Mouse (Mus musculus): ENCODE results near the gene Acot10.
"Not testable (repeated sequence)": the region's sequence is repeated elsewhere in the genome, so short reads cannot be mapped to it uniquely, and the experiment has no call there.

The Acot10 gene

DNA sequence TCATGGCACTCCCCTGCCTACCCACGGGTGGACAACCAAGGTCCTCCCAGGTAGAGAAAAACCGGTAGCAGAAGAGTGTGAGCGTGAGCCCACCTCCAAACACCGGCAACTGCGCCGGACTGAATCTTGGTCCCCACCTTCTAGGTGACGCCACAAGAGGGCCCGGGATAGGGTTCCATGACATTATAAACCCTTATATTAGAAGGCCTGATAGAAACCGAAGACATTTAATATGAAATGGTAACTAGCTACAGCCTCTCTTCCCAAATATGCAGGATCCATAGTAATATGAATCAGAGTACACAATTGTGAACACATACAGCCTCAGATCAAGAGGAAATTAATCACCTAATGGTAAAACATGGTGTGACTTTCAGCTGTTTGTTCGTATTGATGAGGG, at the start of gene Acot10:
Gene Acot10 (minus strand): TSS at position 101 of the 400 bp plus-strand sequence.
- no peak for DNase-seq (ENCODE audit: low read depth in 2 of 2, low spot score in 2 of 2)

DNA sequence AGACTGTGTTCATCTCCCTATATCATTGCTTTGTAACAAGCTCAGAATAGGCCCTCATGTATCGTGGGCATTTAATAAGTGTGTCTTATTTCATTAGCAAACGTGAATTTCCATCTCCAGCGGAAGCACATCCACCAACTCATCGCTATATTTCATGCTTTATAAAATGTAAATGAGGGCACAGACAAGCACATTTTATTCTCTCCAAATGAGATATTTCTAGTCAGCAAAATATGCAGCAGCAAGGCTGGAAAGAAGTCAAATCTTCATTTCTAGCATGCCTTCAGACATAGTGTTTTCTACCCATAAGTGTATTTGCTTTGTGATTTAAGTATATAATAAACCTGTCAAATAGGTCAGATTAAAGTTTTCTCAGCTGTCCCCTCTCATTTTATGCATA, 45.3 kb upstream of the Acot10 start:
- no peak for DNase-seq (ENCODE audit: low read depth in 2 of 2, low spot score in 2 of 2)

DNA sequence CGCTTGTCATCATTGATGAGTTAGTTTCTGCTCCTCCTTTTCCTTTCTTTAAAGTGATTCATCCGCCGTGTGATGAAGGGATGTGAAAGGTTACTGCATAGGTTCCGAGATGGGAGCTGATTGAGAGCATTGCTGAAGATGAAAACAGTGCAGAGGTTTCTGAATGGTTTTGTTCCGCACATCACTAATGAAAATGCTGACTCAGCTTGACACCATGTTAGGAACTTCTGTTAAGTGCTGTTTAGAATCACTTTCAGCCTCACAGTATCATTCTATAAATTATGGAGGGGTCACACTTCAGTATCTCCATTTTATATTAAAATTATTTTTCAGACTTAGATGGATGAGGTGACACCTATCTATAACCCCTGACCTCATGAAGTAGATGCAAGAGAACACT, 29.7 kb upstream of the Acot10 start:
- DNase-seq (ENCODE audit: low read depth in 2 of 2, low spot score in 2 of 2): no peak

DNA sequence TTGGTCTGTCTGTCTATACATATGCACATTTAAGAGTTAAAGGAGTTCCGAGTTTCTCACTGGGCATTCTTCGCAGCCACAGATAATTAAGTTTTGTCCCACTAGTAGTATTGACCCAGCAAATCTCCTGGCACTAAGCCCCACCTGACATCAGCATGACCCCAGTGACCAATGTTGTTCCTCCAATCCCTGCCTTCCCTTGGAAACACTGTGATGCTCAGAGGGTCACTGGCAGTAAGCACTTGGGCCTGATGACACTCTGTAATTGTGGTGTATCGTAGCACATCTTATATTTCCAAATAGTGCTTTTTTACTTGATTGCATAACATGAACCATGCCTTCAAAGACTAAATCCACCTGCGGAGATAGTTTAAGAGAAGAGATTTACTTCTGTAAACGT, 17.6 kb upstream of the Acot10 start:
- no peak for DNase-seq (ENCODE audit: low read depth in 2 of 2, low spot score in 2 of 2)

DNA sequence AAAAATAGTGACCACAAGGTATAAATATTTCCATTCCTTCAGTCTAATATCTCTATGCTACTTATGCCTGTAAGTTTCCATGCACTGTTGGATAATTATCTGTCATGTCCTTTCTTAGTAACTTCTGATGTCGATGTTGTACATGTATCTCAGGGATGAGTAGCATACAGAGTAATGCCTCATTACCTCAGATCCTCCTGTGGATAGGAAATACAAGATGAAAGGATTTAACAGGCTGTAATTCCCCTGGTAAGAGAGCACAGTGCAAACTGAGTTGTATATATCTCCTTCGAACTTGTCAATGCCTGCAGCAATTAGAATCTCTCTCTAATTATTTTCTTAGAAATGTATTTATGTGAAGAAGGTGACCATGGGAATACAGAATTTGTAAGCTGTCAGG, 16.2 kb upstream of the Acot10 start:
- no peak for DNase-seq (ENCODE audit: low read depth in 2 of 2, low spot score in 2 of 2)

DNA sequence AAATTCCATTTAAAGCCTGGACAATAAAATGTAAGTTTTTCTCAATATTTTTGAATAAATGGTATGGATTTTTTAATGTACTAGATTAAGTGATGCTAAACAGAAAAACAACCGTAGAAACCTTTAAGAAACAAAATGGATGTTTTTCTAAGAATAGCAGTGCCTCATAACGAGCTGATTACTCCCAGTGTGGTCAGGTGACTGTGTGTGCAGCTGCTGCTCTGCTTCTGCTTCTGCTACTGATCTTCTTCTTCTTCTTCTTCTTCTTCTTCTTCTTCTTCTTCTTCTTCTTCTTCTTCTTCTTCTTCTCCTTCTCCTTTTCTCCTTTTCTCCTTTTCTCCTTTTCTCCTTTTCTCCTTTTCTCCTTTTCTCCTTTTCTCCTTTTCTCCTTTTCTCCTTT, 3.0 kb upstream of the Acot10 start:
- not testable (repeated sequence) for DNase-seq (ENCODE audit: low read depth in 2 of 2, low spot score in 2 of 2)

DNA sequence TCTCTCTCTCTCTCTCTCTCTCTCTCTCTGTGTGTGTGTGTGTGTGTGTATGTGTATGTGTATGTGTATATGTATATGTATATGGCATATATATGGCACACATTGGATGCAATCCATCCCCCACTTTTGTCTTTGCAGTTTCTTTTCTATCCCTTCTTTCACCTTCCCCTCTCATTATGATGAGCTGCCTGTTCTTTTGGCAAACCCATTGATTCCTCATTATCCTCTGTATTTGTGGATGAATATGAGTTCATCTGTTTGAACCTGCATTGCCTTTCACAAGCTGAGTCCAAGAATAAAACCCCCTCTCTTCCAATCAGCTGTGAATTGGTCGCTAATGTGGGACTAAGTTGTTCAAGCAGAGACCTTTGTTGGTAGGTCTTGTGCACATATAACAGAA, 1.4 kb upstream of the Acot10 start:
- DNase-seq (ENCODE audit: low read depth in 2 of 2, low spot score in 2 of 2): no peak

DNA sequence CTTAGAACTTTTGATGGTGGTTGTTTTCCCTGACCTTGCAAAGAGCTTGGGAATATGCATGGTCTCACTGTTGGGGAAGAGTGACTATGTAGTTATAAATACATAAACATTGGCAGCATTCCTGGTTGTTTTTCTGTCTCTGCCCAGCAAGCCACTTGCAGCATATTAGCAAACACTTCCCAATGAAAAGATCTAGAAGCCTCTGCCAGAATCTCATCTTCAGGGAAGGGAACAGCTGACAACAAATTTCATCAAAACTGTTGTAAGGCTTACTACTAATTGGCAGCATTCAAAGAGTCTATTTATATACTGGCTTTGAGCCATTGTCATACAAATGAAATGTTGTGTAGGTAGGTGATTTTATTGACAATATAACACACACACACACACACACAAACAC, 800 bp upstream of the Acot10 start:
- no peak for DNase-seq (ENCODE audit: low read depth in 2 of 2, low spot score in 2 of 2)

DNA sequence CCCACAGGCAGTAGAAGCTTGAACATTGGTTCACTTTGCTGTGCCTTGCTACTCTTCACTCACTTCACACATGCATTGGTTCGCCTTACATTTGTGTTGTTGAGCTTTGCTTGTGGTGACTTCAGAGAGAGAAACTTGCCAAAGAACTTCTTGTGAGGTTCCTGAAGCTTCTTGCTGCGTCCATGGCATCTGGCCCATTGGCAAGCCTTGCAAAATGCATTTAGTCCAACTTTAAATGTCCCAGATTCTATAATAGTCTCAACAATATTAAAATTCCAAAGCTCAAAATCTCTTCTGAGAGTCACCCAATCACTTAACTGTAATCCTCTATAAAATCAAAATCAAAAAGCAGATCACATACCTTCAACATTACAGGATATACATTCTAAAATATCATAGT, 6.3 kb downstream of the Acot10 start:
- DNase-seq (ENCODE audit: low read depth in 2 of 2, low spot score in 2 of 2): no peak

DNA sequence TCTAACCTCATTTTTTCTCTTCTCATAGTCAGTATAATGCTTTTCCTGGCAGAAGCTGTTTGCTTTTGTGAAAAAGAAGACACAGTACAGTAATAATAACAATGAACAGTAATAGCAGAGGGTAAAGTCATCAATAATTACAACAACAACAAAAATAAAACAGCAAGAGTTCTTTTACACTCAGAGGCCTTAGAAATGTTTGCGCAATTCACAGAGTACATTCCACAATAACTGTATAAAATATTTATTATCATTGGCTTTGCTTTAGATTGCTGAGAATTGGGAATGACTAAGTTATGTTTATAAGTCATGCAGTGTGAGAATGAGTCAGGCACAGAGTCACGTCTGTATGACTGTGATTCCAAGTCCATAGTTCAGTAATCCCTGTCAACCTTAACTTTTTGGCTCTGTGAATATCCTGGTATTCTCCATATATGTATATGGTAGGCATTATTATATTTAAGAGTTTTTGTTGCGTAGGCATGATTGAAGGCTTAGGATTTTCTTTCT, 23.6 kb downstream of the Acot10 start:
- DNase-seq (ENCODE audit: low read depth in 2 of 2, low spot score in 2 of 2): no peak

DNA sequence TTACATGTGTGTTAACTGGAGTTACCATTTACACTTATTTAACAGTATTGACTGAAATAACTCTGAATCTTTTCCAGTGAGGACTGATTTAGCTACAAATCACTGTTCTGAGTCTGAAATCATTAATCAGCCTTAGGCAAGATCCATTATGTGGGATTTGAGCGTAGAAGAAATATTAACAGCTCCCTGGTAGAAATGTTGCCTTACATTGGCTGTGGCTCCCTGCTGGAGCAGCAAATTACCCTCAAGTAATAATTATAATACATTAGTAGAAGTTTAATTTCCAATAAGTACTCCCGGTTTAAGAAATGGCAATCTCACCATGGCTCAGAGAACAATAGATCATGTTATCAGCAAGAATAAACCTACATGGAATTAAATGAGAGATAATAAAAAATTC, 27.4 kb downstream of the Acot10 start:
- DNase-seq (ENCODE audit: low read depth in 2 of 2, low spot score in 2 of 2): no peak

DNA sequence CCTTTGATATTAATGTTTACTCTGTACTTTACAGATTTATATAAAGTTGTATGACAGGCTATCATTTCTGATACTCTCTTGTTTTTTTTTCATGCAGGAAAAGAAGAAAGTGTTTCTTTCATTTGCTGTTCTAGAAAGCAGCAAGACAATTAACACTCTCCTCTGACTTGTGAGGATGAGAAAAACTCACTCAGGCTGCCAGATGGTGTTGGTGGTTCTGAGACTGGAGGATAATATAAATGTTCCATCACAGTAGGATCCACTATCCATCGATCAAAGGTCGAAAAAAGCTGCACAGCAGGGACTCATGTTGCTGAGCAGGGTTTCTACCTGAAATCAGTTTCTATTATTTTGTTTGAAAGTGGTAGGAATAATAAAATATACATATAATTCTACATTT, 32.0 kb downstream of the Acot10 start:
- DNase-seq (ENCODE audit: low read depth in 2 of 2, low spot score in 2 of 2): no peak
